Mouse (Mus musculus): ENCODE results near the gene Rps6ka2. TPM values are rescaled to one million over a fixed set of nuclear protein-coding genes. Genes with fewer than 3 reads are reported as not detected.
A peak's percentile ranks its signal among the peaks of the same experiment; 100 is the strongest.
"Not testable (repeated sequence)": the region's sequence is repeated elsewhere in the genome, so short reads cannot be mapped to it uniquely, and the experiment has no call there.

The Rps6ka2 gene
- 32.7 and 38.9 TPM in 2 replicates for total RNA-seq (2014; rRNA removed)
- polyA plus RNA-seq (2015; fragmentation: Nextera tagmentation; extraction: Ambion mirVana), result 14.0 and 15.4 TPM in 2 replicates

DNA sequence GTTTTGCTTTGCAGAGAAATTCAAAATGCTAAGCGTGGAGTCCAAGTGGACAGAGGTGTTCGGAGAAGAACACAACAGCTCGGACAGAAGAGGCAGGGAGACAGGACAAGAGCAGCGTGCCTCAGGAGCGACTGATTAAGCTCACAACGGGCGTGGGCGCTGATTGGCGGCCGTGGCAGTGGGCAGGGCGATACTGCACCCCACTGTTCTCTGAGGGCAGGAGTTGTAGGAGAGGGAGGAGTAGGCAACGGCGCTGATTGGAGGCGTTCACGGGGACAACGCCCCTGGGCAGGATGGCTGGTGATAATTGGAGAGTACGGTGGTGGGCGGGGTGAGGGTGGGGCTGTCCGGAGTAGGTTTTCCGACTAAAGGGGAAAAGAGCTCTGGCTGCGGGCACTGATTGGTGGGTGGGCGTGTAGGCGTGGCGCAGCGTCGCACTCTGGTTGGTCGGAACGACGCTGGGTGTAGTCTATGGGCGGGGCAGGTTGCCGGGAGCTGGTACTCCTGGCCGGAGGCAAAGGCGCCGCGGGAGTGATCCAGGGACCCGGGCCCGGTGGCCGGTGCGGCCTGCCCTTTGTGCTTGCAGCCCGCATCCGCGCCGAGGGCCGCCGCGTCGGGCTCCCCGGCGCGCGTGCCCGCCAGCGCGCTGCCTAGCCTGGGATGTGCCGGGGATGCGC is at the start of gene Rps6ka2:
Gene Rps6ka2, plus strand, starts transcription at position 489 of the 677 bp plus-strand sequence.
- H3K27ac ChIP-seq, result peak within 1 kb of the TSS; percentile 84
- ATAC-seq (peak; percentile 99), DNase-seq (ENCODE audit: low spot score) (peak; percentile 98)
- no peaks in the 10 kb centered on the region for H3K36me3 ChIP-seq (ENCODE audit: insufficient read depth, low read length)
- H3K27me3 ChIP-seq (ENCODE audit: insufficient read depth, low read length), result no peaks in the 10 kb centered on the region
- H3K4me2 ChIP-seq (ENCODE audit: low read depth, low read length), result peak within 1 kb of the TSS; percentile 95
- peak within 1 kb of the TSS; percentile 81 for H3K9ac ChIP-seq (replicated peaks; ENCODE audit: low read length)
- H3K9me3 ChIP-seq (ENCODE audit: low read length), result no peaks in the 10 kb centered on the region
- peaks cover 11% of the 10 kb centered on the region for H3K4me1 ChIP-seq (ENCODE audit: insufficient read depth, low read length)
- peak within 1 kb of the TSS; percentile 86 for H3K4me3 ChIP-seq (ENCODE audit: low read length)
- TF ChIP-seq CTCF (IDR thresholded peaks at IDR 0.05; ENCODE audit: low read depth), result peak; percentile 13; the same call in 1 of the 2 replicates
- WGBS, result 0% methylated on average over 50 of the region's 56 CpGs

- not testable (repeated sequence) for DNase-seq (ENCODE audit: low spot score); H3K4me3 ChIP-seq (ENCODE audit: low read length); H3K9ac ChIP-seq (replicated peaks; ENCODE audit: low read length)
Observed at GRCm38 (mm10) chr17:7120835-7121234, 49.1 kb upstream of the Rps6ka2 start.

DNA sequence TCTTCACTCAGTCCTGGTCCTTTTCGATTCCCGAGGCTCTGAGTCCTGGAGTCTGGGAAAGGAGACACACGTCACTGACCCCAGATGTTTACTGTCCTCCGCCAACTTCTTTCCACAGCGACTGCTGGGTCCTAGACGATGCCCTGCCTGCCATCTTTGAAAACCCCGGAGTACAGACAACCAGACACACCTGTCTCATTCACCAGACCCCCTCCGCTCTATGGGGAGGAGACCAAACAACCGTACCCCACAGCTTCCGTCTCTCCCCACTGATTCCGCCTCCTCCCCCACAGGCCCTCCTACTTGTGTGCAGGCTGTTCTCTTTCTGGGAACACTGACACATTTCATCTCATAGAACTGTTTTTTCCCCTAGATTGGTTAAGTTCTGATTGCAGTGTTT is 47.4 kb upstream of the Rps6ka2 start:
- 85% methylated on average over 11 of the region's 11 CpGs for WGBS
- not testable (repeated sequence) for H3K4me1 ChIP-seq (ENCODE audit: insufficient read depth, low read length); H3K9me3 ChIP-seq (ENCODE audit: low read length); H3K27me3 ChIP-seq (ENCODE audit: insufficient read depth, low read length); H3K27ac ChIP-seq; DNase-seq (ENCODE audit: low spot score); H3K9ac ChIP-seq (replicated peaks; ENCODE audit: low read length); H3K4me3 ChIP-seq (ENCODE audit: low read length); H3K4me2 ChIP-seq (ENCODE audit: low read depth, low read length); H3K36me3 ChIP-seq (ENCODE audit: insufficient read depth, low read length); ATAC-seq

More at GRCm38 (mm10) chr17:7120835-7121234, 49.1 kb upstream of the Rps6ka2 start:
- H3K9me3 ChIP-seq (ENCODE audit: low read length); H3K27me3 ChIP-seq (ENCODE audit: insufficient read depth, low read length); ATAC-seq; H3K4me1 ChIP-seq (ENCODE audit: insufficient read depth, low read length); H3K36me3 ChIP-seq (ENCODE audit: insufficient read depth, low read length); H3K4me2 ChIP-seq (ENCODE audit: low read depth, low read length); H3K27ac ChIP-seq: not testable (repeated sequence)
- 83% methylated on average over 3 of the region's 3 CpGs for WGBS

GRCm38 (mm10) chr17:7126475-7126874 is 43.4 kb upstream of the Rps6ka2 start:
- H3K36me3 ChIP-seq (ENCODE audit: insufficient read depth, low read length); DNase-seq (ENCODE audit: low spot score); H3K4me1 ChIP-seq (ENCODE audit: insufficient read depth, low read length); ATAC-seq; H3K4me2 ChIP-seq (ENCODE audit: low read depth, low read length); H3K27ac ChIP-seq; H3K27me3 ChIP-seq (ENCODE audit: insufficient read depth, low read length); H3K9me3 ChIP-seq (ENCODE audit: low read length); H3K4me3 ChIP-seq (ENCODE audit: low read length); H3K9ac ChIP-seq (replicated peaks; ENCODE audit: low read length): not testable (repeated sequence)
- WGBS, result 79% methylated on average over 8 of the region's 10 CpGs

GRCm38 (mm10) chr17:7134002-7134401 is 35.9 kb upstream of the Rps6ka2 start:
- not testable (repeated sequence) for H3K9ac ChIP-seq (replicated peaks; ENCODE audit: low read length); H3K27ac ChIP-seq; H3K27me3 ChIP-seq (ENCODE audit: insufficient read depth, low read length); H3K4me3 ChIP-seq (ENCODE audit: low read length); H3K9me3 ChIP-seq (ENCODE audit: low read length); DNase-seq (ENCODE audit: low spot score); H3K36me3 ChIP-seq (ENCODE audit: insufficient read depth, low read length); H3K4me2 ChIP-seq (ENCODE audit: low read depth, low read length); ATAC-seq; H3K4me1 ChIP-seq (ENCODE audit: insufficient read depth, low read length)
- WGBS, result no CpG with 5 or more reads among the region's 7 CpGs

- not testable (repeated sequence) for H3K4me3 ChIP-seq (ENCODE audit: low read length); H3K4me2 ChIP-seq (ENCODE audit: low read depth, low read length); H3K36me3 ChIP-seq (ENCODE audit: insufficient read depth, low read length); H3K27me3 ChIP-seq (ENCODE audit: insufficient read depth, low read length); H3K9ac ChIP-seq (replicated peaks; ENCODE audit: low read length); DNase-seq (ENCODE audit: low spot score); H3K27ac ChIP-seq; H3K9me3 ChIP-seq (ENCODE audit: low read length); ATAC-seq; H3K4me1 ChIP-seq (ENCODE audit: insufficient read depth, low read length)
- WGBS, result 88% methylated on average over 7 of the region's 8 CpGs
Observed at GRCm38 (mm10) chr17:7135277-7135676, 34.6 kb upstream of the Rps6ka2 start.

DNA sequence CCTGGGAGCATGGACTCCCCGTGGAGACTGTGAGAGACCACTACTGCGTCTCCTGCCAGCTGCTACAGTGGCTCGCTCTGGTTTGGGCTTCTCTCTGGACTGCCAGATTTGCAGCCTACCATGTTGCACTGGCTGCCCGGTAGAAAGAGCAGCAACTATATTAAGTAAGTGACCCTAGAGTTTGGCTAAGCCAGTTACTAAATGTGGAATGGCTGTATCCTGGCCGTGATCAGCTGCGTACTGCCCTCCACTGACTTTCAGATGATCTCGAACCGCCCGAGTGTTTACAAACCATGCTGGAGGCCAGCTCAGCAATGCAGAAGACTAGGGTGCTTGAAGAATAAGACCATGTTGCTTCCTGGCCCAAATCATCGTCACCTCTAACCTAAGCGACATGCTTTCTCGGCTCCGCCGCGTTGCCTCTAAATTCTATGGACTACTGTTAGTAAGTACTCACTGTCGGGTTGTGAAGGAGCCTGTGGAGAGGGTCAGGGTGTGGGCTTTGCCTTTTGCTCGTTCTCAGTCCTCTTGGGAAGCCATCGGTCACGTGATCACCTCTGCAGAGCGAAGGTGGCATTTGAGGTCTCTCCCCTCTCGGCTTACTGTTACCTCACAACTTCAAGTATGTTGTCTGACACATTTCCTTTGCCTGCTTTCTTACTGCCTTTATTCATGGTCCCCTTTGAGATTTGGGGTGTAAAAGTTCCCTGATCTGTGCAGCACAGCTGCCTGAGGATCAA is 31.6 kb upstream of the Rps6ka2 start:
- WGBS, result 84% methylated on average over 21 of the region's 21 CpGs
- Histone ChIP-seq H3K9me3 (ENCODE audit: low read length) (no peaks in the 10 kb centered on the region), H3K4me3 (ENCODE audit: low read length) (no peak overlapping the region), H3K27ac (no peak overlapping the region), H3K4me1 (ENCODE audit: insufficient read depth, low read length) (no peaks in the 10 kb centered on the region), H3K4me2 (ENCODE audit: low read depth, low read length) (no peak overlapping the region), H3K36me3 (ENCODE audit: insufficient read depth, low read length) (no peaks in the 10 kb centered on the region), H3K9ac (replicated peaks; ENCODE audit: low read length) (no peak overlapping the region), H3K27me3 (ENCODE audit: insufficient read depth, low read length) (no peaks in the 10 kb centered on the region)
- TF ChIP-seq CTCF (IDR thresholded peaks at IDR 0.05; ENCODE audit: low read depth), result no peak
- no peak for ATAC-seq
- DNase-seq (ENCODE audit: low spot score), result no peak
